Mouse (Mus musculus) liver, adult (tissue): ENCODE data around the gene Tex44.

ENCODE experiments used
- GATA4 ChIP-seq: IDR thresholded peaks from 2 replicates; pipeline ENCODE4 v1.6.1; 2014; ENCODE audit warnings: mild to moderate bottlenecking, low read length; ENCODE audit not compliant: insufficient replicate concordance

The Tex44 gene

DNA sequence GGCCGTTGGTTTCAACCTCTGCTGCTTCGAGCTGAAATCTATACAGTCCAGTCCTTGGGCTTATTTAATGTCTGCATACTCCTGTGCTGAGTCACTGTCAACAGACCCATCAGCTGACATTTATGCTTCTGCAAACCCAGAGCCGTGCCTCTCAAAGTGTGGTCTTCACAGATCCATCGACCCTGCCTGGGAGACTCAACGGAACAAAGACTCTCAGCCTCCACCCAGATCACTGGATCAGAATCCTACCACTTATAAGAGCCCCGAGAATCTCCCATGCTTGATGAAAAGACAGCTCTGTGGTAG is 11.8 kb downstream of the Tex44 start:
- no peak for TF ChIP-seq GATA4

DNA sequence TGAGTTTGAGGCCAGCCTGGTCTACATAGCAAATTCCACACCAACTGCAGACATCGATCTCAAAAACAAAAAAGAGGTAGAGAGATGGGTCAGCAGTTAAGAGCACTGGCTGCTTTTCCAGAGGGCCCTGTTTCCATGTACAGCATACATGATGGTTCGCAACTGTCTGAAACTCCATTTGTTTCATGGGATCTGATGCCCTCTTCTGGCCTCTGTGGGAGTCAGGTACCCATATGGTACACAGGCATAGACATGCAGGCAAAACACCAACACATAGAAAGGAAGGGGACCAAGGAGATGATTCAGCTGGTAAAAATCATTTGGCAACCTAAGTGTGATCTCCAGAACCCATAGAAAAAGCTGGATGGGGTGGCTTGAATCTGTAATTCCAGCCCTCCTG is 12.4 kb downstream of the Tex44 start:
- TF ChIP-seq GATA4 = no peak

DNA sequence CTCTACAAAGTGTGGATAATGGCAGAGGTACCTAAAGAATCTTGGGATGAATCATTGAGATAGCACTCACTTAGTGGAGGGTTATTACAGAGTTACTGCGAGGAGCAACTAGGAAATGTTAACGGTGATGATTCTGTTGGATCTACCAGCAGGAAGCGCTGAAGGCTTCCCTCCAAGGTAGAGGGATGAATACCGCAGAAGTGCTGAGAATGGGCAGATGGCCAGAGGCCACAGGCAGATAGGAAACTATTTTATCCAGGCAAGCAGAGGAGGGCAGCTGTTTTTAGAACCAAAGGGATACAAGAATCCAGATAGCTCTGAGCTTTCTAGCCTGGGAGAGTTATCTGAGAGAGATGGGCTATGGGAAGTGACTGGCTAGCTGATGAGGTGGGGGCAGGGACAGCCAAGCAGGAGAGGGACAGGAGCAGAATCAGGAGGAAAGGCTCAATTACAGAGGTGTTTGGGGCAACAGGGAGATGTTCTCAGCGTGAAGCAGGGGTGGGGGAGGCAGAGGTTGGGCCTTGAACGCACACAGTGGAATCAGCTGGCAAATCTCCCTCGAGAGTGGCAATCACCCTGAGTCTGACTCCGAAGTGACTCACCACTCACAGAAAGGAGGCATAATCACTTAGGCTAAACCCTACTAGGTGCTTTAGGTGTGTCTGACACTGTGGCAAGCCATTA is 13.5 kb downstream of the Tex44 start:
- no peak for TF ChIP-seq GATA4

DNA sequence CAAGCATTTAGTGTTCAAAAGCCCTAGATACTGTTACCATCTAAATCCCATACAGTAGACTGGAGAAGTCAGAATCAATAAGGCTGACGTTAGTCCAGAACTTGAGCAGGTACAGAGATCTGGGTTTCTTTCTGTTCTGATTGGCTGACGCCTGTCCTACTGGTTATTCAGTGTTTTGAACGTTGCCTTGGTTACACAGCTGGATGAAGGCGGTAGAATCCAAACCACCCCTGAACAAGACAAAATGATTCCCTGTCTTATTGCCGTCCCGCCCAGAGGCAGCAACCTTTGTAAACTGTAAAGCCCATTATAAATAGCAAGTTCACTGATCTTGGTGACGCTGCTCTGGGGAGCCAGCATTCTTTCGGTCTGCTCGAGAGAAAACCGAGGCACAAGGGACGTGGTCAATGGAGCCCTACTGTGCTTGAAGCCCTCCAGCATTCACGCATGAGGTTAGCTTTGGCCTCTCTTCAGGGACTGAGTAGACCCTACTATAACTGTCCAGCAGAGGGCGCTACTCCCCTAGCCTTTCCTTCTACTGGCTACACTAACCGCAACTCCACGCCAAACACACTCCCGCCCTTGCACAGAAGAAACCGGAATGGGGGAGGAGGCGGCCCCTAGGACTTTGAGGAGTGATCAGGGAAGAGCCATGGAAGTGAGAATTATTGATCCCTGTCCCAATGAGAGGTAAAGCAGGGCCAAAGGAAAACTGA is 14.2 kb downstream of the Tex44 start:
- no peak for TF ChIP-seq GATA4

DNA sequence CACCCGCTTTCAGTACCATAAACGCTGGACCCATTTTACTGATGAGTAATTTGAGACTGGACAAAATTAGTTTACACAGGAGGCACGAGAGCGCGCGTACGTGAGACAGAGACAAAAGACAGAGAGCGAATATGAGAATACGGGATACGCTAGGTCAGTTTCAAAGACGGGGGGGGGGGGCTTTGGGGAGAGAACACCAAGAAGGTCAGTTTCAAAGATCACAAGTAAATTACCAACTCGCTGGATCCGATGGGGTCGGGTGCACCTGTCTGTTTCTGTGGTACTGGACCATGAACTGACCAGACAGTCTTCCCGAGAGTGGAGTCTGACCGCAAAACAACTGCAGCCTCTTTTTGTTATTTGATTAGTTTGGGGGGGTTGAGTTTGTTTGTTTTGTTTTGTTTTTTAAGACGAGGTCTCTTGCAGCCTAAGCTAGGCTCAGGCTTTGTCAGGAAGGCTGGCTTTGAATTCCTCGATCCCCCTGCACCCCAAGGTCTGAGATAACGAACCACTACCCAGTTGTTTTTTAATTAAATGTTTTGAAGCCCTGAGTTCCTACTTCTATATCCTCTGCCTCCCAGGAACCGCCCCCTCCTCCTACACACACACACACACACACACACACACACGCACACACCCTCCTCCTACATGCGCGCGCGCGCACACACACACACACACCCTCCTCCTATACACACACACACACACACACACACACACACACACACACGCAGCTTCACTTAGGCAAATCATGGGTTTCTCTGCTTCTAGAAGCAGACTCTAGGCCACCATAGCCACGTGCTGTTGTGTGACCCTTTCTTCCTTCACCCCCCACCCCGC is 15.0 kb downstream of the Tex44 start:
- no peak for TF ChIP-seq GATA4

DNA sequence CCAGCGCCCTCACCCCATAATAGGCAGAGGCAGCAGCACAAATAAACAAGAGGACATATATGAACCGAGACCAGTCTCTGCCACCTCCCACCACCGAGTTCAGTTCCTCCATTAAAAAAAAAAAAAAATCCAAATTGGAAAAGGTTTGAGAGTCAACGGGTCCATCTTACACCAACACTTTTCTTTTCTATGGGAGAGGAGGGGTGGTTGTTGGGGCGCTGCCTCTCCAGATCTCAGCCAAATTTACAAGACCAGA is 15.5 kb downstream of the Tex44 start:
- TF ChIP-seq GATA4 = no peak

DNA sequence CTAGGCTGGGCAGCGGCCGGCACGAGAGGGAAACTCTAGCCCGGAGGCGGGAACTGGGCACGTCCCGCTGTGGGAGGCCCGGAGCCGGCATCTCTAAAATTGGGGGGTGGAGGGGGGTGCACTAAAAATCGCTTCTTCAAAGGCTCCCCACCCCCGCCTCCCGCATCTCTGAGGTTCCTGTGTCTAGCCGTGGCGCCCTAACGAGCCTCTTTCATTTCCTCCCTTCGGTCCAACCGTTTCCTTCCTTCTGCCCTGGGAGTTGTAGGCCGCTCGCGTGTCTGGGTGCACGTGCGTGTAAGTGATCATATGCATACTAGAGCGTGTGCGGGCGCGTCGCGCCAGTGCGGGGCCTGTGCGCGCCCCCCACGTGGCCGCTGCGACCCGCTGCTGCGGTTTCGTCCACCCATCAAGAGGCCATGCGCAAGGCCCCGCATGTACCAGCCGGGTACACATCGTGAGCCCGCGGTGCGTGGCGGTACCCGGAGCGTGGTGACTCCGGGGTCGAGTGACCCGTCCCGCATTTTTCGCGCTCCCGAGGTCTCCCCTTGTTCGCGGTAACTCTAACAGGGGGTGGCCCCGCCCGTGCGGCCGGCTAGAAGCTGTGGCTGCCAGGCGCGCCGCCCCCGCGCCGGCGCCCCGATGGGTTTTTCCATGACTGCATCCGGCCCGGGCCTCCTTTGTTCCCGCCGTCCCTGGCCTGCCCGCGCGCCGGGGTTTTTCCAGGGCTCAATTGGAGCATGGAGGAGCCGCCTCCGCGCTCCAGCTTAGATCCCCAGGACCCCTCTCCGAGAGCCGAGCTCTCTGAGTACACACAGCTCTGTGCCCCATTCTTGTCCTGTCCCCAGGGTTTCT is 16.1 kb downstream of the Tex44 start:
- TF ChIP-seq GATA4 = 0 out of 2 replicates have a peak, but pooled peaks have one; percentile 5

DNA sequence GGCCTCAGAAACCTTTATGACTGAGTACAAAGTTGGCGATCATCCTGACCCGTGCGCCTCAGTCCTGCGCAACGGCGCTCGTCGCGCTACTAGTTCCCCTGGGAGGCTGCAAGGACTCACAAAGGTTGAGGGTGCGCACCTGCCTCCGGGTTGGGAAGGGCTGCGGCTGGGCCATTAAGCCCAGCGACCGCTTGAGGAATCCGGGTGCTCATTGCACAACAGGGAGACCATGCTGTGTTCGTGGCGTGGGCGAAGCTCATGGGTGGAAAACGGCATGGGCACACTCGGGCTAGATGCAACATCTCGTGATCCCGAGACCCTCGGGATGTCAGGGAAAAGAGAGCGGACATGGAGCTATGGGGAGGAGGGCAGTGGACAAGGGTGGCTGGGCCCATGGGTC is 16.7 kb downstream of the Tex44 start:
- TF ChIP-seq GATA4 = no peak

DNA sequence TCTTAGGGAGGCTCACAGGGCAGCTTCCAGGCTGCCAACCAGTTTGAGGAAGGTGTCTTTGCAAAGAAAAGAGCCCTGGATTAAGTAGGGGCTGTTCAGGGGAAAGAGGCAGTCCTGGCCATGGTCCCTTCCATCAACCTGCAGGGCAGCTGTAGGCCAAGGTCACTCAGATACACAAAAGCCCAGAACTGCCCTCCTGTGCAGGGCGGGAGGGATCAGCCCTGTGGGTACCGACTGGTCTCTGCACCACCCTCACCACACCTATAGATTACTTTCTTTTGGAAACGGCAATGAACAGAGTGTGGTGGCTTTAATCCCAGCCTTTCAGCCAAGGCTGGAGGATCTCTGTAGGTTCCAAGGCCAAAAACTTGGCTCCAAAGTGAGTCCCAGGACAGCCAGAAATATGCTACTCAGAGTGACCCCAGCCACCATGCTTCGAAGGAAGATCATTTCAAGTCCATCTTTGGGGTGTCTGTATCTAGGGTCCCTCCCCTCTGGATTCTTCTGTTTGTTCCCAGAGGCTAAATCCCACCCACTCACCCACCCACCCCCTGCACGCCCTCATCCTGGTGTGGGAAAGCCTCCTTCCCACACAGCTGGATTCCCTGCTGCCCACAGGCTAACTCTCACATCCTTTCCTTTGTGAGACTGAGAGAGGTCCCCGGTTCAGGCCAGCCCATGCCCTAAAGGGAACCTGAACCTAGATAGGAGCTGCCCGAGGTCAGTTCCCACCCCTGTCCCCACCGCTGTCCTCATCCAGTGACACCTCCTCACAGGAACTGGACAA is 17.4 kb downstream of the Tex44 start:
- TF ChIP-seq GATA4 = no peak

DNA sequence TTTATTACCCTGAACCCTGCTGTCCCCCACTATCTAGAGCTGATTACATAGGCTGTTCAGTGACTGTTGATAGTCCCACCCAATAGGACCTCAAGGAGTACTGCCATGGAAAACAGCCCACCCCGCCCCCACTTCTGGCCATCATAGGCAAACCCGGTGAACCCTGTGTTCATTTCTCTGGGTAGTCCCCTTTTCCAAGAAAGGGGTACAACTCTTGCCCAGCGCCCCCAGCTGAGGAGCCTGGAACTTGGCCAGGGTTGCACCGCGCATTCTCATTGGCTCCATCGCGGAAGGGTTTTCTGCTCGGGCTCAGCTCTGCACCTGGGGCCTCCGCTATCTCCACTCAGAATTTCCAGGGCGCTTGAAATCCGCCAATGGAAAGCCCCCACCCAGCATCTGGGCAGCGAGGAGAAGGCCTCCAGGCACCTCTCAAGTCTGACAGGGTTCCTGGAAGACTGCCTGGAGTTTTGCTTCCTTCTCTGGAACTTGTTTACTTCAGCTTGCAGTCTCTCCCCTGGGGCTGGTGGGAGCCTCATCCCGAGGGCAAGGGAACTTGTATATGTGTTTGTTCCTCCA is 21.6 kb downstream of the Tex44 start:
- TF ChIP-seq GATA4 = no peak

DNA sequence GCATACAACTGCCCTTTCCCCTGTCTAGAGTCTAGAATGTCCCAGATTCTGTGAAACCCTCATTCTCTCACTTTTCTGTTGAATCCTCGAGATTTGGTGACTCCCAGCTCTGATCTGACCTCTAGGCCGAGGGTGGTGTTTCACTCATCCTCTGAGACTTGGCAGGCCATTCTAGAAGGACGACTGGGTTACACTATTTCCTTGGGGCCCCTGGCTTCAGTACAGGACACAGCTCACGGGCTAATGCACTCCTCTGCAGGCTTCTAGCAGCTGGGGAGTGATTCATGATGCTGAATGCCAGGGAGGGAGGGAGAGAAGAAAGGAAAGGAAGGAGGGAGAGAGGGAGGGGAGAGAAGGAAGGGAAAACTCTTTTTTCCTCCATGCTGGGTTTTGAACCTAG is 22.1 kb downstream of the Tex44 start:
- TF ChIP-seq GATA4 = no peak

DNA sequence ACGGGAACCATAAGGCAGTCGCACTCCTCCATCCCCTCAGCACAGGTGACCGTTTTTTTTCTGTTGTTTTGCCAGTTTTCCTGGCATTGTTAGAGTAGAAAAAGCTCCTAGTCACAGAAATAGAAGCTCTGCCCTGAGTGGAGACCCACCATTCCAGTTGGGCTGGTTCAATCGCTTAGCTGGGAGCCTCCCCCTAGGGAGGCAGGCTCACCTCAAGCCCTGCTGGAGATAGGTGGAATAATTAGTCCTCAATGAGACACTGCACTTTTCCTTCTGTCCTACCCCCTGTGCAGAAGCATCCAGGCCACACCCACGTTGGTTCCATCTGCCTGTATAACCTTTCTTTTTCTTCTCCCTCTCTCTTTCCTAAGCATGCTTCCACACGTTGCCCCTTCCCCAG is 23.8 kb downstream of the Tex44 start:
- no peak for TF ChIP-seq GATA4

DNA sequence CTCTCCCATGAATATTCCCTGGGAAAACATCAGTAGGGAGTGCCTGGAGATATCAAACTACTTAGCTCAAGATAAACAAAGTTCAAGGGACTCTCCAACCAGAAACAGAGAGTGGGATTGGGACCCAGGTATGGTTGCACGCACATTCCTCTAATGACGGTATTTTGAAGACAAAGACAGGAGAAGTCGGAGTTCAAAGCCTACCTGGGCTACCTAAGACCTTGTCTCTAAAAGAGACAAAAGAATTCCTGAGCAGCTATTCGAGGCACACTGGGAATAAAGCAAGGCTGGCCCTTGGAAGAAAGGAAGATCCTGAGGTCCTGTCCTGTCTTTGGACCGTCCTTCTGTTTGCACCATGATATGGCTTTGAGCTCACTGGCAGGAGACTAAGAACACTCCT is 26.6 kb downstream of the Tex44 start:
- no peak for TF ChIP-seq GATA4

DNA sequence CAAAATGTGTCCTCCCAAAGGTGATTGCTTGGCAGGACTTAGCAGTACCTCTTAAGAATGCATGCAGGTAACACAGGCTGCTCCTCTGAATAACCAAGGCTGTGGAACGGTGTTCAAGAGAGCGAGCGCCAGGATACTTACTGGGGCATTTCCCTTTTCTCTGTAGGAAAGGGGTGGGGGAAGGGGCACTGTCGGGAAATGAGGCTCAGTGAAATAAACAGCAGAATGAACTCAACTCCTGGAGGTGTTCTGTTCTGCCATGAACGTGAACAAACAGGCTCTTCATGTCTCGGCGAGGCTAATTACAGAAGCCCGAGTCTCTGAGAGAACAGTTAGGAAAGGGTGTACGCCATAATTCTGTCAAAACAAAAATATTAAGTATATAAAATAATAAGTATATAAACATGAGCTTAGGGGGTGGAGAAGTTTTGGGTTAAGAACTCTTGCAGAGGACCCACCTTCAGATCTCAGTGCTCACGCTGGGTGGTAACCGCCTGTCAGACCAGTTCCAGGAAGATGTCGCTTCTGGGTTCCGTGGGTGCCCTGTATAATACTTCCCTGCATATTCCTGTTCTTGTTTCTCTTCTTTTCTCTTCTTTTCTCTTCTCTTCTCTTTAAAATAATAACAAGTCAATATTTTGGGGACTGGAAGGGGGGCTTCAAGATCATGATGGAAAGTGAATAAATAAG is 30.9 kb downstream of the Tex44 start:
- no peak for TF ChIP-seq GATA4
